Mouse (Mus musculus) forebrain, embryonic 15.5 days (tissue): ENCODE measurements around the gene Mapk6. TPM values are rescaled to one million over a fixed set of nuclear protein-coding genes. Genes with fewer than 3 reads are reported as not detected.

Experiments used
- ATAC-seq: fragments of 200-750 bp; cut with Nextera tagmentation; replicated peaks from 2 replicates; pipeline ENCODE4 v1.8.0; 2017; ENCODE audit warnings: mild to moderate bottlenecking, moderate TSS enrichment, moderate library complexity
- H3K27ac ChIP-seq: fragments of 300-500 bp; sonication (generic); replicated peaks from 2 replicates; pipeline ENCODE4 v1.5.1; 2015; ENCODE audit warnings: mild to moderate bottlenecking, inconsistent platforms
- H3K27me3 ChIP-seq: fragments of 300-500 bp; sonication (generic); 2 replicates; pipeline ENCODE4 v1.6.1; 2015; ENCODE audit warnings: inconsistent platforms
- H3K36me3 ChIP-seq: fragments of 300-500 bp; sonication (generic); 2 replicates; pipeline ENCODE4 v1.6.1; 2015; ENCODE audit warnings: mild to moderate bottlenecking, inconsistent platforms
- H3K4me1 ChIP-seq: fragments of 300-500 bp; sonication (generic); 2 replicates; pipeline ENCODE4 v1.6.1; 2015; ENCODE audit warnings: inconsistent platforms
- H3K4me2 ChIP-seq: fragments of 300-500 bp; sonication (generic); replicated peaks from 2 replicates; pipeline ENCODE4 v1.6.1; 2015; ENCODE audit warnings: mild to moderate bottlenecking, inconsistent platforms
- H3K4me3 ChIP-seq: fragments of 300-500 bp; sonication (generic); 2 replicates; pipeline ENCODE4 v1.5.1; 2015; ENCODE audit warnings: mild to moderate bottlenecking, inconsistent platforms
- H3K9ac ChIP-seq: fragments of 300-500 bp; sonication (generic); replicated peaks from 2 replicates; pipeline ENCODE4 v1.6.1; 2015; ENCODE audit warnings: mild to moderate bottlenecking, inconsistent platforms
- H3K9me3 ChIP-seq: fragments of 300-500 bp; sonication (generic); 2 replicates; pipeline ENCODE4 v1.6.1; 2016; ENCODE audit warnings: inconsistent platforms
- whole genome bisulfite sequencing: fragments of 180-500 bp; shearing (Covaris S2); methylation state at CpG from one replicate; pipeline ENCODE4 v1.1.7; 2015; ENCODE audit warnings: mixed read lengths; 5-methylcytosine and 5-hydroxymethylcytosine counted together
- polyA plus RNA-seq: library from polyadenylated mRNA; unstranded; fragments of >200 nt; fragmentation: Nextera tagmentation; extraction: Ambion mirVana; gene quantifications from 2 replicates; pipeline ENCODE4 v1.2.1, GENCODE M21; 2015

The Mapk6 gene
- polyA plus RNA-seq, 1 experiment from 2014 or later, result 138 TPM

GRCm38 (mm10) chr9:75399069-75399468 lies 10.7 kb downstream of the Mapk6 start:
- Histone ChIP-seq H3K9ac (no peak overlapping the region), H3K27me3 (no peaks in the 10 kb centered on the region), H3K4me1 (peaks cover 25% of the 10 kb centered on the region), H3K36me3 (peaks cover 39% of the 10 kb centered on the region), H3K4me3 (no peak overlapping the region), H3K4me2 (no peak overlapping the region), H3K27ac (no peak overlapping the region), H3K9me3 (no peaks in the 10 kb centered on the region)
- WGBS, result 93% methylated on average over 4 of the region's 4 CpGs
- ATAC-seq, result no peak

GRCm38 (mm10) chr9:75395971-75396370 lies 13.8 kb downstream of the Mapk6 start:
- Histone ChIP-seq H3K9me3 (no peaks in the 10 kb centered on the region), H3K9ac (no peak overlapping the region), H3K4me1 (peaks cover 4% of the 10 kb centered on the region), H3K27me3 (no peaks in the 10 kb centered on the region), H3K36me3 (peaks cover 65% of the 10 kb centered on the region), H3K4me3 (no peak overlapping the region), H3K4me2 (no peak overlapping the region), H3K27ac (no peak overlapping the region)
- 94% methylated on average over 6 of the region's 6 CpGs for WGBS
- ATAC-seq, result no peak

GRCm38 (mm10) chr9:75393251-75393650 lies 16.6 kb downstream of the Mapk6 start:
- no peak overlapping the region for H3K4me3 ChIP-seq
- ATAC-seq, result no peak
- no peak overlapping the region for H3K27ac ChIP-seq
- H3K9me3 ChIP-seq, result no peaks in the 10 kb centered on the region
- WGBS, result 80% methylated on average over 12 of the region's 12 CpGs
- no peak overlapping the region for H3K9ac ChIP-seq
- H3K36me3 ChIP-seq, result peaks cover 86% of the 10 kb centered on the region
- no peak overlapping the region for H3K4me2 ChIP-seq
- H3K27me3 ChIP-seq, result no peaks in the 10 kb centered on the region
- no peaks in the 10 kb centered on the region for H3K4me1 ChIP-seq

GRCm38 (mm10) chr9:75385218-75385974 lies 24.4 kb downstream of the Mapk6 start:
- H3K36me3 ChIP-seq, result peaks cover 31% of the 10 kb centered on the region
- ATAC-seq, result no peak
- H3K4me1 ChIP-seq, result no peaks in the 10 kb centered on the region
- WGBS, result 70% methylated on average over 9 of the region's 9 CpGs
- H3K27ac ChIP-seq, result no peak overlapping the region
- no peaks in the 10 kb centered on the region for H3K27me3 ChIP-seq
- H3K4me3 ChIP-seq, result no peak overlapping the region
- H3K4me2 ChIP-seq, result no peak overlapping the region
- H3K9me3 ChIP-seq, result no peaks in the 10 kb centered on the region
- H3K9ac ChIP-seq, result no peak overlapping the region

- Histone ChIP-seq H3K4me1 (no peaks in the 10 kb centered on the region), H3K9ac (no peak overlapping the region), H3K4me3 (no peak overlapping the region), H3K27me3 (no peaks in the 10 kb centered on the region), H3K9me3 (no peaks in the 10 kb centered on the region), H3K27ac (no peak overlapping the region), H3K36me3 (peaks cover 23% of the 10 kb centered on the region), H3K4me2 (no peak overlapping the region)
- ATAC-seq, result no peak
- 79% methylated on average over 3 of the region's 3 CpGs for WGBS
These were observed 25.4 kb downstream of the Mapk6 start for GRCm38 (mm10) chr9:75384337-75384962.

GRCm38 (mm10) chr9:75383785-75384184 lies 26.0 kb downstream of the Mapk6 start:
- Histone ChIP-seq H3K4me2 (no peak overlapping the region), H3K4me1 (no peaks in the 10 kb centered on the region), H3K9me3 (no peaks in the 10 kb centered on the region), H3K36me3 (peaks cover 16% of the 10 kb centered on the region), H3K27ac (no peak overlapping the region), H3K9ac (no peak overlapping the region), H3K4me3 (no peak overlapping the region), H3K27me3 (no peaks in the 10 kb centered on the region)
- WGBS, result 82% methylated on average over 9 of the region's 9 CpGs
- no peak for ATAC-seq

- WGBS, result 88% methylated on average over 14 of the region's 14 CpGs
These were observed 27.0 kb downstream of the Mapk6 start for GRCm38 (mm10) chr9:75382825-75383224.

GRCm38 (mm10) chr9:75378774-75379173 lies 31.0 kb downstream of the Mapk6 start:
- 90% methylated on average over 2 of the region's 2 CpGs for WGBS
- no peak overlapping the region for H3K4me3 ChIP-seq
- H3K36me3 ChIP-seq, result no peaks in the 10 kb centered on the region
- H3K4me2 ChIP-seq, result no peak overlapping the region
- no peak for ATAC-seq
- H3K4me1 ChIP-seq, result no peaks in the 10 kb centered on the region
- H3K27ac ChIP-seq, result no peak overlapping the region
- H3K9me3 ChIP-seq, result no peaks in the 10 kb centered on the region
- H3K9ac ChIP-seq, result no peak overlapping the region
- no peaks in the 10 kb centered on the region for H3K27me3 ChIP-seq

More at GRCm38 (mm10) chr9:75382825-75383224, 27.0 kb downstream of the Mapk6 start:
- Histone ChIP-seq H3K4me1 (no peaks in the 10 kb centered on the region), H3K36me3 (peaks cover 10% of the 10 kb centered on the region), H3K27me3 (no peaks in the 10 kb centered on the region), H3K9me3 (no peaks in the 10 kb centered on the region), H3K27ac (no peak overlapping the region), H3K4me3 (no peak overlapping the region), H3K9ac (no peak overlapping the region), H3K4me2 (no peak overlapping the region)
- ATAC-seq, result no peak

- H3K9me3 ChIP-seq, result no peaks in the 10 kb centered on the region
These were observed 33.4 kb downstream of the Mapk6 start for GRCm38 (mm10) chr9:75376428-75376827.

GRCm38 (mm10) chr9:75375606-75376005 lies 34.2 kb downstream of the Mapk6 start:
- no peak overlapping the region for H3K4me3 ChIP-seq
- H3K9me3 ChIP-seq, result no peaks in the 10 kb centered on the region
- no peak overlapping the region for H3K27ac ChIP-seq
- H3K36me3 ChIP-seq, result no peaks in the 10 kb centered on the region
- no peak for ATAC-seq
- no peak overlapping the region for H3K4me2 ChIP-seq
- no peaks in the 10 kb centered on the region for H3K27me3 ChIP-seq
- H3K9ac ChIP-seq, result no peak overlapping the region
- WGBS, result 87% methylated on average over 9 of the region's 9 CpGs
- H3K4me1 ChIP-seq, result no peaks in the 10 kb centered on the region

More at GRCm38 (mm10) chr9:75376428-75376827, 33.4 kb downstream of the Mapk6 start:
- Histone ChIP-seq H3K9ac (no peak overlapping the region), H3K4me2 (no peak overlapping the region), H3K36me3 (no peaks in the 10 kb centered on the region), H3K27ac (no peak overlapping the region), H3K4me3 (no peak overlapping the region), H3K27me3 (no peaks in the 10 kb centered on the region), H3K4me1 (no peaks in the 10 kb centered on the region)
- WGBS, result 60% methylated on average over 1 of the region's 1 CpGs
- no peak for ATAC-seq

GRCm38 (mm10) chr9:75368779-75369178 lies 41.0 kb downstream of the Mapk6 start:
- ATAC-seq, result no peak
- Histone ChIP-seq H3K27ac (no peak overlapping the region), H3K4me3 (no peak overlapping the region), H3K27me3 (no peaks in the 10 kb centered on the region), H3K9ac (no peak overlapping the region), H3K36me3 (no peaks in the 10 kb centered on the region), H3K4me1 (no peaks in the 10 kb centered on the region), H3K9me3 (no peaks in the 10 kb centered on the region), H3K4me2 (no peak overlapping the region)
- WGBS, result 81% methylated on average over 3 of the region's 3 CpGs

GRCm38 (mm10) chr9:75366191-75366590 lies 43.6 kb downstream of the Mapk6 start:
- H3K9me3 ChIP-seq, result no peaks in the 10 kb centered on the region
- H3K4me2 ChIP-seq, result no peak overlapping the region
- no peak overlapping the region for H3K27ac ChIP-seq

More at GRCm38 (mm10) chr9:75366191-75366590, 43.6 kb downstream of the Mapk6 start:
- no peaks in the 10 kb centered on the region for H3K36me3 ChIP-seq
- H3K4me1 ChIP-seq, result no peaks in the 10 kb centered on the region
- H3K4me3 ChIP-seq, result no peak overlapping the region
- ATAC-seq, result no peak
- WGBS, result 80% methylated on average over 5 of the region's 5 CpGs
- H3K9ac ChIP-seq, result no peak overlapping the region
- H3K27me3 ChIP-seq, result no peaks in the 10 kb centered on the region
